Mouse (Mus musculus) kidney, embryonic 14.5 days (tissue): ENCODE data around the gene Cep350. TPM values are rescaled to one million over a fixed set of nuclear protein-coding genes. Genes with fewer than 3 reads are reported as not detected.

ENCODE experiments used
- ATAC-seq: fragments of 200-750 bp; cut with Nextera tagmentation; 2 replicates; pipeline ENCODE4 v1.8.0; 2017; ENCODE audit warnings: moderate number of reproducible peaks, mild to moderate bottlenecking, moderate TSS enrichment, moderate library complexity; ENCODE audit not compliant: low FRiP score, low TSS enrichment
- H3K27ac ChIP-seq: fragments of 300-500 bp; sonication (generic); 2 replicates; pipeline ENCODE4 v1.5.1; 2014; ENCODE audit warnings: low read depth, mild to moderate bottlenecking, low read length, moderate library complexity, mixed read lengths
- H3K27me3 ChIP-seq: fragments of 300-500 bp; sonication (generic); 2 replicates; pipeline ENCODE4 v1.6.1; 2014; ENCODE audit warnings: mild to moderate bottlenecking, low read length; ENCODE audit not compliant: control insufficient read depth, insufficient read depth
- H3K36me3 ChIP-seq: fragments of 300-500 bp; sonication (generic); 2 replicates; pipeline ENCODE4 v1.6.1; 2014; ENCODE audit warnings: low read length, mixed read lengths; ENCODE audit not compliant: control insufficient read depth, insufficient read depth
- H3K4me1 ChIP-seq: fragments of 300-500 bp; sonication (generic); 2 replicates; pipeline ENCODE4 v1.6.1; 2014; ENCODE audit warnings: low read length, mixed read lengths; ENCODE audit not compliant: control insufficient read depth, insufficient read depth
- H3K4me2 ChIP-seq: fragments of 300-500 bp; sonication (generic); replicated peaks from 2 replicates; pipeline ENCODE4 v1.6.1; 2014; ENCODE audit warnings: low read depth, mild to moderate bottlenecking, low read length
- H3K4me3 ChIP-seq: fragments of 300-500 bp; sonication (generic); 2 replicates; pipeline ENCODE4 v1.5.1; 2014; ENCODE audit warnings: mild to moderate bottlenecking, low read length
- H3K9ac ChIP-seq: fragments of 300-500 bp; sonication (generic); 2 replicates; pipeline ENCODE4 v1.6.1; 2014; ENCODE audit warnings: low read depth, mild to moderate bottlenecking, low read length, moderate library complexity
- H3K9me3 ChIP-seq: fragments of 300-500 bp; sonication (generic); 2 replicates; pipeline ENCODE4 v1.6.1; 2016; ENCODE audit warnings: low read length; ENCODE audit not compliant: control insufficient read depth
- WGBS: fragments of 180-500 bp; shearing (Covaris S2); extraction: QIAGEN DNeasy Blood & Tissue Kit; methylation state at CpG from one replicate; pipeline ENCODE4 v1.1.7; 2014; 5-methylcytosine and 5-hydroxymethylcytosine counted together
- polyA plus RNA-seq: library from polyadenylated mRNA; unstranded; fragments of >200 nt; fragmentation: Nextera tagmentation; extraction: Ambion mirVana; gene quantifications from 2 replicates; pipeline ENCODE4 v1.2.1, GENCODE M21; 2014

Gene Cep350
- polyA plus RNA-seq, 1 experiment from 2014 or later, result 16.3 TPM

DNA sequence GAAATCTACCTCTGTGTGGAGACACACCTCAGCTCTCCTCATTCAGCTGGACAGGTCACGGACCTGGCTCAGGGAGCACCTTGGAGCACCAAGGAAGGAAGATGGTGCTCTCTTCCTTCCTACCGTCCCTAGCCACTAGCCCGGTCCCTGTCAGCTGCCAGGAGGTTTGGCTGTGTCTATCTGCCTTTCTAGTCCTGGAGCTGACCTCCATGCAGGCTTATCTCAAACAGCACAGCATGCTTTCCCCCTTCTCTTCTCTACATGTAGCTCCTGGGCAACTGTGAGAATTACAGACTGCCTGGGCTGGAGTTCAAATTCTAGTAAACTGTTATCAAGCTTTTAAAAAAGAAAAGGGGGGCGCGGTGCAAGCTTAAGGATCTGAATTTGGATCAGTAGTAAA is 120.0 kb downstream of the Cep350 start:
- Histone ChIP-seq H3K36me3 (peaks cover 44% of the 10 kb centered on the region), H3K9ac (no peak overlapping the region), H3K4me1 (no peaks in the 10 kb centered on the region), H3K27me3 (no peaks in the 10 kb centered on the region), H3K27ac (no peak overlapping the region), H3K9me3 (no peaks in the 10 kb centered on the region), H3K4me2 (no peak overlapping the region), H3K4me3 (no peak overlapping the region)
- 99% methylated on average over 5 of the region's 5 CpGs for WGBS
- no peak for ATAC-seq

DNA sequence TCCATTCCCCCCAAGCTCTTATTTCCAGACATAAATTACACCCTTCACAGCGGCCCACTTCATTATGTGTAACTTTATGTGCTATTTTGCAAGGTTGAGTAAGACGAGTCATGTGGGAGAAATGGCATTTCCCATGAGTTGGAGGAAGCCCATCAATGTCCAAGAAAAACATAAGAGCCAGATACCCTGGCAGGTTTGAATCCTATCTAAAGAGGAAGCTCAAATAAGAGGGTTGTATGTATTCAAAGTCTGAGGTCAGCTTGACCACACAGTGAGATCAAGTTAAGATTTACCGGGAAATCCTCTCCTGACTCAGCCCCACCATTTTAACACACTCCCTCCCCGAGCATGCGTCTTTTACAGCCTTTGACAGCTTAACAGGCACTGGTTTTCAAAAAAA is 128.8 kb downstream of the Cep350 start:
- H3K27ac ChIP-seq, result no peak overlapping the region
- WGBS, result 30% methylated on average over 5 of the region's 5 CpGs
- 0 out of 2 replicates have a peak, but pooled peaks cover 6% of the 10 kb centered on the region for H3K4me1 ChIP-seq
- no peaks in the 10 kb centered on the region for H3K27me3 ChIP-seq
- no peaks in the 10 kb centered on the region for H3K9me3 ChIP-seq
- no peak overlapping the region for H3K4me3 ChIP-seq
- peaks cover 28% of the 10 kb centered on the region for H3K36me3 ChIP-seq
- no peak for ATAC-seq
- H3K4me2 ChIP-seq, result no peak overlapping the region
- H3K9ac ChIP-seq, result no peak overlapping the region

DNA sequence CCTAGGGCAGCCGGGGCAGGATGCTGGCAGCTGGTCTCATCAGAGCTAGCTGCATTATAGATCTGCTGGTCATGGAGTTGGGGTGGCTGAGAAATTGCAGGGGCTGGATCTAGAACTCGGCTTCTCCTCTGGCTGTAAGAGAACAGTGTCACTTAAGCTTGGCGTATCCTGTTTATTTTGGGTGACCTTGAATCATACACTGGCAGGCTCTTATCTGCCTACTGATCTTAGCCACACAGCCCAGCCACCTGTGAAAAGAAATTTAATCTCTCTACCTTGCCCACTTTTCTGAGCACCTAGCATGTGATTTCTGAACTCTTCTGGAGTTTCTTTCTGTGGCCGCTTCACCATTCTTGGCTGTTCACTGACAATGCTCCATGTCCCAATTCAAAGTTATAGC is 129.5 kb downstream of the Cep350 start:
- Histone ChIP-seq H3K36me3 (peaks cover 27% of the 10 kb centered on the region), H3K27ac (no peak overlapping the region), H3K4me1 (0 out of 2 replicates have a peak, but pooled peaks cover 6% of the 10 kb centered on the region), H3K4me3 (no peak overlapping the region), H3K4me2 (no peak overlapping the region), H3K27me3 (no peaks in the 10 kb centered on the region), H3K9me3 (no peaks in the 10 kb centered on the region), H3K9ac (no peak overlapping the region)
- 57% methylated on average over 4 of the region's 4 CpGs for WGBS
- ATAC-seq, result 0 out of 2 replicates have a peak, but pooled peaks have one; percentile 28

DNA sequence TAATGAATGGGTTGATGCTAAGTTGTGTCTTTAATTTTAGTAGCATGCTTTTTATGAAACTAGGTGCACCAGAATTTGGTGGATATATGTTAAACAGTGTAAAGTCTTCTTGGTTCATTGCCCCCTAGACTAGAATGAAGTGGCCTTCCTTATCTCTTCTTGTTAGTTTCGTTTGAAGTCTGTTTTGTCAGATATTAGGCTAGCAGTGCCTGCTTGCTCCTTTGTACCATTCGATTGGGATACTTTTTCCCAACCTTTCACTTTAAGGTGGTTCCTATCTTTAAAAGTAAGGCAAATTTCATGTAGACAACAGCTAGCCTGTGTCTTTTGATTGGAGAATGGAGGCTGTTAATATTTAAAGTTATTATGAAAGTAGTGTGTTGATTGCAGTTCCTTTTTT is 137.4 kb downstream of the Cep350 start:
- Histone ChIP-seq H3K36me3 (no peaks in the 10 kb centered on the region), H3K4me2 (no peak overlapping the region), H3K4me1 (no peaks in the 10 kb centered on the region), H3K9me3 (no peaks in the 10 kb centered on the region), H3K9ac (no peak overlapping the region), H3K27me3 (no peaks in the 10 kb centered on the region), H3K4me3 (no peak overlapping the region), H3K27ac (no peak overlapping the region)
- ATAC-seq, result no peak
- 77% methylated on average over 2 of the region's 2 CpGs for WGBS

DNA sequence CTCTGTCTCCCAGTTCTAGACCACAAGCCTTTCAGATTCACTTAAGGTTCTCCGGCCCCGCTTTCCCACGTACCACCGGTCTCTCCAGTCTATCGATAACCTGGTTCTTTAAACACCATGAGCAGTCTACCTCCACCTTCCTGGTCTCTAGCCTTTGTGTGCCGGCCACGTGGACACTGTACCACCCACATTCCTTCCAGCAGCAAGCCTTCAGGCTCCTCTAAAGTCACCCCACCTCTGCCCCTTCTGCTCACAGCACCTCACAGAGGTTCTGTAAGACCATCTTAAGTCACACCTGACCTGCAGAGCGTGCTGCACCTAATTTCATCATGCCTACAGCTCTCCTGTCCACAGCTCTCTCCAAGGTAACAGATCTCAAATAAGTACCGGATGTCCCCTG is 139.4 kb downstream of the Cep350 start:
- Histone ChIP-seq H3K36me3 (no peaks in the 10 kb centered on the region), H3K27me3 (no peaks in the 10 kb centered on the region), H3K9me3 (no peaks in the 10 kb centered on the region), H3K27ac (no peak overlapping the region), H3K4me2 (no peak overlapping the region), H3K4me3 (no peak overlapping the region), H3K9ac (no peak overlapping the region), H3K4me1 (no peaks in the 10 kb centered on the region)
- ATAC-seq, result no peak
- WGBS, result 90% methylated on average over 9 of the region's 9 CpGs

DNA sequence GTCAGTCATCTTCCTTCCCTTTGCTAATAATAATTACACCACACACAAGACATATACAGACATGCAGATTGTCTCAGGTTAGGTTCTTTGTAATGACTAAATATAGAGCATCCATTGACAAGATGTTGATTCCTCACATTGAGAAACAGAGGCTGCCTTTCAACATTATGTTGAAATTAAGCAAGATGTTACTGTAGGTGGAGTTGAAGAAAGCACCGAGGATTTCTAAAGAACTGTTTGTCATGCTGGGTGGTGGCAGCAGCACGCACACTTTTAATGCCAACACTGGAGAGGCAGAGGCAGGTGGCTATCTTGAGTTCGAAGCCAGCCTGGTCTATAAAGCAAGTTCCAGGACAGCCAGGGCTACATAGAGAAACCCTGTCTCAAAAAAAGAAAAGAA is 141.1 kb downstream of the Cep350 start:
- peaks cover 6% of the 10 kb centered on the region; the same call in 1 of the 2 replicates for H3K4me1 ChIP-seq
- H3K36me3 ChIP-seq, result no peaks in the 10 kb centered on the region
- H3K9ac ChIP-seq, result no peak overlapping the region
- no peaks in the 10 kb centered on the region for H3K27me3 ChIP-seq
- WGBS, result 87% methylated on average over 3 of the region's 3 CpGs
- no peak overlapping the region for H3K4me3 ChIP-seq
- no peak overlapping the region for H3K27ac ChIP-seq
- no peak for ATAC-seq
- no peaks in the 10 kb centered on the region for H3K9me3 ChIP-seq
- no peak overlapping the region for H3K4me2 ChIP-seq

DNA sequence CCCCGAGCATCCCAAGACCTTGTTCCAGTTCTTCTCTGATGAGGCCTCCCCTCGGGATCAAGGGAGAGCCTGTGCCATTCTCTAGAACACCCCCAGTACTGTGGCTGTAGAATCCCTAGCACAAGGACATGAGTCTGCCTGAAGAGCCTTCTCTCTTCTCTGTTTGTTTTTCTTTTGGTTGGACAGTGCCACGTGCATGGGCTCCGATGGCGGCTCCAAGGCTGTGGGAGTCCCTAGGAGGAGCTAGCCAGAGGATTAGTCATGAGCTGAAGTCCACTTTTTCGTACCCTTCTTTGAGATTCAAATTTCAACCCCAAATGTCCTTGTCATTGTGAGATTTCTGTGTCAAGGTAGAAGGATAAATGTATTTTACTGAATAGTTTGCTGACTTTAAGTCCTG is 142.2 kb downstream of the Cep350 start:
- Histone ChIP-seq H3K4me3 (no peak overlapping the region), H3K9ac (no peak overlapping the region), H3K4me2 (no peak overlapping the region), H3K27ac (no peak overlapping the region), H3K9me3 (no peaks in the 10 kb centered on the region), H3K36me3 (no peaks in the 10 kb centered on the region), H3K4me1 (peaks cover 9% of the 10 kb centered on the region; the same call in 1 of the 2 replicates), H3K27me3 (no peaks in the 10 kb centered on the region)
- 63% methylated on average over 6 of the region's 6 CpGs for WGBS
- ATAC-seq, result no peak

DNA sequence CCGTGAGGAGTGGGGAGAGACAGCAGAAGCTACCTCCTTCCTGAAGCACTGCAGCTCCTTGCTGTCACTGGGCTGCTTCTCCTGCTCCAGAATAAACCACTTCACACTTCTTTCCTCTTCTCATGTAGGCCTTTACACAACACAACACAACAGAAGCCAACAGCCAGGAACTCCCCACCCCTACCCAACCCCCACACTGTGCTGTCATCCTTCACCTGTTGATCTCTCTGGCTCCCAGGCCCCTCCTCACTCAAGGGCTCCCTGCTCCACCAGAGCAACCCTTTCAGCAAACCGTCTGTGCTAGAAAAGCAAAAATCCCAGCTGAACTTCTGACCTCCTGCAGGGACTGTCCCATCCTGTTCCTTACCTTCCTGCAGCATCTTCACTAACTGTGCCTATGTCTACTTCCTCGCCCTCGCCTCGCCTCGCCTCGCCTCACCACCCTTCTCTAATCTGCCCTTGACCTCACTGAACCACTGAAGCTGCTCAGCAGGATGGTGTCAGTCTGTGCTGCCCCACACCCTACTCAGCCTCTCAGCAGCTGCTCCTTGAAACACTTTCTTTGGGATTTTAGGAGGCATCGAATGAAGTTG is 145.3 kb downstream of the Cep350 start:
- H3K27me3 ChIP-seq, result no peaks in the 10 kb centered on the region
- peak; percentile 89 for ATAC-seq
- H3K9ac ChIP-seq, result no peak overlapping the region
- 41% methylated on average over 8 of the region's 8 CpGs for WGBS
- H3K4me1 ChIP-seq, result peaks cover 9% of the 10 kb centered on the region; the same call in 1 of the 2 replicates
- H3K4me3 ChIP-seq, result no peak overlapping the region
- H3K27ac ChIP-seq, result peak overlapping the region; percentile 73; the same call in 1 of the 2 replicates
- H3K9me3 ChIP-seq, result no peaks in the 10 kb centered on the region
- H3K36me3 ChIP-seq, result no peaks in the 10 kb centered on the region
- H3K4me2 ChIP-seq, result no peak overlapping the region

DNA sequence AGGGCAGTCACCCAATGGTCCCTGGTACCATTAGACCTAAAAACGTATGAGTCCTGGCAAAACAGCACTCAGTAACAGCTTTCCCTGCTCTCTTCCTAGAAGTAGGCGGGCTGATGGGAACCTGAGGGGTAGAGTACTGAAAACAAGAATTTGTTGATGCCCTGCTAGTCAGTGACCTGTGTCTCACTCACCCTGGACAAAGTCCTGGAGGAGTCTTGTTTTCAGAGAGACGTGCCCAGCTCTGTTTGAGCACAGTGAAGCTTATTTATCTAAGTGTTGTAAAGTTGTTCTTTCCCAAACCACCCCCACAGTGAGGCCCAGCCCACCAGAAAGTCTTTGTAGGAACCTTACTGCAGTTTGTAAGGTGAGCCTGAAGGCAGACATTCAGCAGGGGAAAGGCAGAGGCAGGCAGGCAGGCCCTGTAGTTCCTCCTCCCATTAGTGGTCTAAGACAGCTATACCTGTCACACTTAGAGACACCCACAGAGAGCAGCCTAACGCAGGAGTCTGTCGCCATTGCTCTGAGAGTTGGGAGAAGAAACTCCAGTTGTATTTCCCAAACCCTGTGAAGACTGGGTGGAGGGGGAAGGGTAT is 146.2 kb downstream of the Cep350 start:
- Histone ChIP-seq H3K27me3 (no peaks in the 10 kb centered on the region), H3K4me3 (no peak overlapping the region), H3K27ac (peak overlapping the region; percentile 73; the same call in 1 of the 2 replicates), H3K36me3 (no peaks in the 10 kb centered on the region), H3K4me1 (peaks cover 9% of the 10 kb centered on the region; the same call in 1 of the 2 replicates), H3K9me3 (no peaks in the 10 kb centered on the region), H3K9ac (no peak overlapping the region), H3K4me2 (no peak overlapping the region)
- ATAC-seq, result peak; percentile 71
- WGBS, result 20% methylated on average over 5 of the region's 5 CpGs
